Mouse (Mus musculus) kidney, adult 18-20 months (tissue): ENCODE results near the gene Agpat4.
"Not testable (repeated sequence)": the region's sequence is repeated elsewhere in the genome, so short reads cannot be mapped to it uniquely, and the experiment has no call there.

Experiments used
- DNase-seq: peaks from one replicate; pipeline ENCODE4 v3.0.0; 2021

Gene Agpat4

GRCm38 (mm10) chr17:12199933-12200332, 81.4 kb downstream of the Agpat4 start:
- no peak for DNase-seq

- no peak for DNase-seq
Measured at GRCm38 (mm10) chr17:12201086-12201485, 82.6 kb downstream of the Agpat4 start.

DNA sequence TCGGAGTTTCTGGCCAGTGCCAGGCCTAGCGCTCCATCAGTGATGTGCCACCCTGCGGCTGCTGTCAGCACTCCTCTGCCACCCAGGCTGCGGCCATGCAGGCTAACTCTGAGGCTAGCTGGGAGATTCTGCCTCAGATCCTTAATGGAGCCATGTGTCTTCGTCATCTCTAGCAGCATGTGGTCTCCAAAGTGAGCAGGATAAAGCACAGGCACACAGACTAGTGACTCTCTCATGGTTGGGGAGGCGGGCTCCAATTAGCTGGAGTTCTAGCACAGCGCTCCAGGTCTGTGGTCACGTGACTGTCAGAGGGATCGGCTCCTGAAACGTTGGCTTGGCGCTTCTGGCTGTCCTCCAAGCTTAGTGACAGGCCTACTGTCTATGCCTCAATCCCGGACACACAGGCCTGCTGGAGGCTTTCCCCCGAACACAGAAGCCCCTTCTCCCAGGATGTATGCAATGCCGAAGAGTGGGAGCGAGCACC, 85.0 kb downstream of the Agpat4 start:
- no peak for DNase-seq

GRCm38 (mm10) chr17:12204246-12204645, 85.7 kb downstream of the Agpat4 start:
- DNase-seq = no peak

DNA sequence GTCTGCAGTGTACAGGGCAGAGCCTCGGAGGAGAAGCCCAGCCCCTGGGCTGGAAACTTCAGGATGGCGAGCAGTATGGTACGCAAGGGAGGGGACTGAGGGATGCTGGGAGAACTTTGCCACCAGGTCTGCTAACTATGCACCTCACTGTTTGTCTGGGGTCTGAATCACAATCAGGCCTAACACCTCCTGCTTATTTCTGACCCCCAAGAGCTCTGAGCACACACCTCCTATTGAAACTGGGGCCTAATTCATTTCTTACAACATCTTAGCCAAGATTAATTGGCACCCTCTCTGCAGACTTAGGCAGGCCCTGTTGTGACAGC, 86.1 kb downstream of the Agpat4 start:
- DNase-seq = no peak

GRCm38 (mm10) chr17:12205015-12205693, 86.7 kb downstream of the Agpat4 start:
- DNase-seq = no peak

DNA sequence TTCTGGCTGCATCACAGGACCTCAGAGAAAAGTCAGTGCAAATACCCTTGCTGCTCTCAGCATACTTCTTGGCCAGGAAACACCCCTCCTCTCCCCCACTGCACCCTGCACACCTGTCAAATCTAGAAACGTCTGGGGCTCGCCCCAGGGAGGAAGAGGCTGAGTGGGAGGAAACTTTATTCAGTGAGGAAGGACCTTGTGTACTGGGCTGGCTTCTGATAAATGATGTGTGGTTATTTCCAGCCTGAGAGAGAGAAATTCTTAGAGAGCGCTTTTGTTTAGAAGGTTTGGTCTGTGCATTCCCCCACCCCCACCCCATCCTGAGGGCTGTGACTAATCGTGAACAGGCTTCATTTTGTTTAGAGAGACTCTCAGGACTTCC, 87.2 kb downstream of the Agpat4 start:
- DNase-seq = no peak

- no peak for DNase-seq
Measured at GRCm38 (mm10) chr17:12206248-12206647, 87.7 kb downstream of the Agpat4 start.

- DNase-seq = no peak
Measured at GRCm38 (mm10) chr17:12207022-12207548, 88.6 kb downstream of the Agpat4 start.

DNA sequence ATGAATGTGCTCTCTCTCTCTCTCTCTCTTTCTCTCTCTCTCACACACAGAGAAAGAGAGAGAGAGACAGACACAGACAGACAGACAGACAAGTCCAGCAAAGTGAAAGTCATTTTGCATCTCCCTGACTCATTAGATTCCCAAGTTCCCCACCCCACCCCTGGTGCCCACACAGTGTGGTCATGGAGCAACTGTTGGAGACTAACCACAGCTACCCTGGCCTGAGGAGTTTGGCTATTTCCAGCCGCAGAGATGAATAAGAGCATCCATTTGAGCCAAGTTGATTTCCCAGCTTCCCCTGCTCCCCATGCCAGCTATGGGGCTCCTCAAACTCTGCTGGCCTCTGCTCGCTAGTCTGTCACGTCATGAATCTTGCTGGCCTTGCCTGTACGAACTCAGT, 91.0 kb downstream of the Agpat4 start:
- DNase-seq = no peak

GRCm38 (mm10) chr17:12210544-12211132, 92.1 kb downstream of the Agpat4 start:
- peak; percentile 87 for DNase-seq

- no peak for DNase-seq
Measured at GRCm38 (mm10) chr17:12211890-12212289, 93.4 kb downstream of the Agpat4 start.

- no peak for DNase-seq
Measured at GRCm38 (mm10) chr17:12212341-12212740, 93.8 kb downstream of the Agpat4 start.

GRCm38 (mm10) chr17:12213430-12213829, 94.9 kb downstream of the Agpat4 start:
- DNase-seq = no peak

DNA sequence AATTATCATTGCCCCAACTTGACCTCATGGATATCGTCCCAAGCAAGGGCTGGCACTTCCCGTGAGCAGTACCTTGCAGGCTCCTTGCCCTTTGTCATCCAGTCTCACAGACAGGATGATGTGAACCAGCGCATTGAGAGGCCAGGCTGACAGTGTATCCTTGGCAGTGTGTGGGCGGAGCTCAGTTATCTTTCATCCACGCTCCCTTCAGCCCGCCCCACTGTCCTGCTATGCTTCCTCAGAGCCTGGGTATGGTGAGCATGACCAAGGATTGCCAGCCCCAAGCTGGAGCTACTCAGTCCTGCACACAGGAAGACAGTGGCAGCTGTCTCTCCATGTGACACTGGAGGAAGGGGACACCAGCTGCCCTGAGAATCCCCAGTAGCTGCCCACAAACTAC, 97.7 kb downstream of the Agpat4 start:
- DNase-seq = no peak

GRCm38 (mm10) chr17:12221926-12222325, 103.4 kb downstream of the Agpat4 start:
- DNase-seq = no peak

GRCm38 (mm10) chr17:12223682-12224081, 105.2 kb downstream of the Agpat4 start:
- DNase-seq = no peak

- DNase-seq = no peak
Measured at GRCm38 (mm10) chr17:12224145-12224544, 105.6 kb downstream of the Agpat4 start.

DNA sequence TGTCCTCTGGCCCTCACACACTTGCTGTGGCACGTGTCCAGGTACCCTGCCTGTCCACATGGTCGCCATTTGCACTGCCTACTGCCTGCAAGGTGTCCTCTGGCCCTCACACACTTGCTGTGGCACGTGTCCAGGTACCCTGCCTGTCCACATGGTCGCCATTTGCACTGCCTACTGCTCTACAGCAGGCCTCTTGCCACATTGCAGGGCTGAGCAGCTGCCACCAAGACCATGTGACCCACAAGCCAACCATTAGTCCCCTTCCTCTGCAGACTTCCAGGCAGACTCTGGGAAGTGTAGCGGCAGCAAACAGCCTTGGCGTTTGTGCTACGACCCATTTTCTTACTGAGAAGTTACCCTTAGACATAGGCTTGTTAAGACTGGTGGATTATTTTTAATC, 106.0 kb downstream of the Agpat4 start:
- DNase-seq = not testable (repeated sequence)

DNA sequence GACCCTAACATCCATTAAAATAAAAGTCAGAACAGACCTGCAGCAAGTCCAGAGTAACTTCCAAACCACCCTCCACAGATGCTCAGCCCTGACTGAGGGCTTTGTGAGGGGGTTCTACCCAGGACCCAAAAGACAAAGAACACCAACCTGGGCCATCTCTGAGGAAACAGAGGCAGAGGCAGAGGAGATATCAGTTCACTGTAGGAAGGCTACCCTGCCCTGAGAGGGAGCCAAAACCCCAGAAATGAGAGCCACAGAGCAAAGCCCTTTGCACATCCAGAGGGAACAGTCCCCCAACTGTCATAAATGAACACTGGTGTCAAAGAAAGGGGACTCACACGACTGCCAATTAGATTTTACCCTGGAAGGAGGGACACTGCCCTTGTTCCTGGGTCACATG, 106.7 kb downstream of the Agpat4 start:
- DNase-seq = no peak

- peak; percentile 23 for DNase-seq
Measured at GRCm38 (mm10) chr17:12226551-12226950, 108.0 kb downstream of the Agpat4 start.

DNA sequence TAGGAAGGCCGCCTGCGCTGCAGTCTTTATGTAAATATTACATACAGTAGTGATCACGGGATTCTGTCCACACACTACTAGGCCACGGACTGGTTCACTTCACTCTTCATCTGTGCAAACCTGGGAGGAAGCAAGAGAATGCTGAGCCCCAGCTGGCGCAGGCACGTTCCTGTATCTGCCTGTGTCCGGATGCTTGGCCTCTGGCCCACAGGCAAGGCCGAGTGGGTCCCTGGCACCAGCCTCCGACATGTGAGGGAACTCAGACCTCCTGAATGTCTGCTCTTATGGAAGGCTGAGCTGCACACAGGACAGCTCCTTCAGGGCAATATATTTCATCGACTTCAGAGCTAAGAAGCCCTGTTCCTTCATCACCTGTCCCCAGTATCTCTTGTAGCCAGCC, 109.5 kb downstream of the Agpat4 start:
- no peak for DNase-seq

GRCm38 (mm10) chr17:12228471-12228870, 110.0 kb downstream of the Agpat4 start:
- DNase-seq = no peak

DNA sequence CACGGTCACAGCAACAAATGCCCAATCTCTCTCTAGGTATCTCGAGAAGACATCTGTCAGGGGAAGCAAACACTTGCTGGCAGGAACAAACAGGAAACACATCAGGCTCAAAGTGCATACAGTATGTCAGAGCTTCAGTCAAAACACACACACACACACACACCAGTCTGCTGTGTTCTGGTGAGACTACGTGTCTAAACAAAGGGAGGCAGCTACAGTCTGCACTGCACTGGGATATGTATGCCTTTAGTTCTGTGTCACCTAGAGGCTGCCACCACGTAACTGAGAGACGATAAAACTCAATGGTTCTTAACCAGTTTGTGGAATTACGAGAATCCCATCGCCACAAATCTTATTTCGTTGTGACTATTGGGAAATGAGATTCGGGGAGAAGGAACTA, 111.3 kb downstream of the Agpat4 start:
- no peak for DNase-seq

DNA sequence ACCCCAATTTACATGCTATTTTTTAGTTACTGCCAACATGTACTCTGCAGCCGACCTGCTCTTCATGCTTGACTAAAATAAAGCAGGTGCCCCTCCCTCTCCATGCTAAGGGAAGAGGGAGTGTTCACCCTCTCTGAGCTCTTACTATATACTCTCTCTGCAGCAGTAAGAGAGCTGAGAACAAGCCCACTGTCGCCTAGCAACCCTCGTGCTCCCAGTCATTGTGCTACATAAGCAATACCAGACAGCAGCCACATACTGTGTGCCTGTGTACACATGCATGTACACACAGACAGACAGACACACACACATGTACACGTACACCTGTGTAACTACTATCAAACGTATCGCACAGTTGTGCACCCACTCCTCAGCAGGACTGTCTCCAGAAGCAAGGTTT, 111.7 kb downstream of the Agpat4 start:
- DNase-seq = no peak
